Mouse (Mus musculus): ENCODE data around the gene Olfr1355.
"Not testable (repeated sequence)": the region's sequence is repeated elsewhere in the genome, so short reads cannot be mapped to it uniquely, and the experiment has no call there.

Olfr1355 gene

DNA sequence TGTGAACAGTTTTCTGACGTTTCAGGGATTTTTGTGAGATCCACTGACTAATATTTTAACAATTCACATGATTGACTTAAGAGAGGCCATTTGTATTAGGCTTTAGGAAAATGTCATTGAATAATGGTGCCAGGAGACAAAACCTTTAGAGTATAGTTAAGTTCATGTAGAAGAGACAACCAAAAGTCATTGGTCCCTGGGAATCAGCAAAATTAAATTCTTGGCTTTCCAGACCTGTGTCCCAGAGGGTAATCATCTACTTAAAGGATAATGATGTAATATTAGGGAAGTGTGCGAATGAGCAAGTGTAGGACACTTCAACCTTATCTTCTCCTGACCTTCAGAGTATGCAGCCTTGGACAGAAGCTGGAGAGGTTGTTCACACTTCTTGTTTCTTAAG, at the start of gene Olfr1355:
Gene Olfr1355, plus strand, starts transcription at position 301 of the 400 bp plus-strand sequence.
- in situ Hi-C loops (cut with MboI) = no loop called here

DNA sequence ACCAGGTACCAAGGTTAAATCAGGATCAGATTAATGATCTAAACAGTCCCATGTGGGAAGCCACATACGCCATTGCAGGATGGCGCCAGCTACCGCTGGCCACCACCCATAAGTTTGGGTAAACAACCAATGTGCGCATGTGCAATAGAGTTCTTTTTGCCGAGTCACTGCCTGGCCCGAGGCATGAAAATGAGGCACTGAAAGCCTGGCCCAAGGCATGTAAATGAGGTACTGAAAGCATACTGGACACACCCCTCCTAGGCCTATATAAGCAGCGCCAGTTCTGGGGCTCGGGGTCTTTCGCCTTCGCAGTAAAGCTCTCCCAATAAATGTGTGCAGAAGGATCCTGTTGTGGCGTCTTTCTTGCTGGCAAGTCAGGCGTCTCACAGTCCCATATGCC, 34.9 kb upstream of the Olfr1355 start:
- in situ Hi-C loops (cut with MboI) = not testable (repeated sequence)

DNA sequence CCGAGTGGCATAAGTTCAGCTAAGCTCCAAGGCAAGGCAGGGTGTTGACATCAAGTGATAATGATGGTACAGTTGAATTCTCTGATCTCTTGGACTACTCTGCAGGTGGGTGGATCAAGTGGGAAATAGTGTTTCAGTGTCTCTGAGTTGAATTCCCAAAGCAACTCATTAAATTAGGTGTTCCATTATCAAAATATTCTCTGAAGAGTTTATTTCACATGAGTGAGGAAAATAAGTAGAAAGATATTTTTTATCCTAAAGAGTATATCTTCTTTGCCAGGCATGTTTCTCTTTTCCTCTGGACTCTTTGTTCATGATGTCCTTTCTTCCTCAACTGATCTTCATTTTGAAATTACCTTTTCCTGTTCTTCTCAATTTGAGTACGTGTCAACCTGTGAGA, 23.3 kb upstream of the Olfr1355 start, which contains the start of gene Olfr1356:
Gene Olfr1356, minus strand, starts transcription at position 101 of the 400 bp plus-strand sequence.
- in situ Hi-C loops (cut with MboI) = no loop called here

DNA sequence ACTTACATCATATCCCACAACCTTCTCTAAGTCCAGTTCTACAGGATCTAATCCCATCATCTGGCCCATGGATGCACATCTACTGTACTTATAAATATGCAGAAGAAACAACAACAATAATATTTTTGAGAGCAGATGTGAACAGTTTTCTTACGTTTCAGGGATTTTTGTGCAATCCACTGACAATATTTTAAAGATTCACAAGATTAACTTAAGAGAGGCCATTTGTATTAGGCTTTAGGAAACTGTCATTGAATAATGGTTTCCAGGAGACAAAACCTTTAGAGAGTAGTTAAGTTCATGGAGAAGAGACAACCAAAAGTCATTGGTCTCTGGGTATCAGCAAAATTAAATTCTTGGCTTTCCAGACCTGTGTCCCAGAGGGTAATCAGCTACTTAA, 37.5 kb downstream of the Olfr1355 start, which contains the start of gene Olfr1354:
Gene Olfr1354, plus strand, starts transcription at position 301 of the 400 bp plus-strand sequence.
- in situ Hi-C loops (cut with MboI) = not testable (repeated sequence)
